Mouse (Mus musculus) cerebellum, adult 2 months (tissue): ENCODE results near the gene Ccz1. TPM values are rescaled to one million over a fixed set of nuclear protein-coding genes. Genes with fewer than 3 reads are reported as not detected.

Source experiments
- DNase-seq, 2 experiments: peaks; one replicate each; pipeline ENCODE4 v3.0.0; 2021
- H3K27ac ChIP-seq: fragments of 200-500 bp; 2 replicates; pipeline ENCODE4 v1.5.1; 2012; ENCODE audit warnings: low read length, control low read depth, inconsistent platforms; ENCODE audit not compliant: insufficient read depth
- H3K27me3 ChIP-seq: fragments of 200-500 bp; 2 replicates; pipeline ENCODE4 v1.6.1; 2012; ENCODE audit warnings: inconsistent platforms, mild to moderate bottlenecking, low read length, moderate library complexity; ENCODE audit not compliant: control insufficient read depth, insufficient read depth
- H3K4me1 ChIP-seq: fragments of 200-500 bp; 2 replicates; pipeline ENCODE4 v1.6.1; 2011; ENCODE audit warnings: low read length; ENCODE audit not compliant: control insufficient read depth, insufficient read depth
- H3K4me3 ChIP-seq: fragments of 200-500 bp; replicated peaks from 2 replicates; pipeline ENCODE3; 2011; ENCODE audit warnings: mild to moderate bottlenecking, low read depth, low read length, control low read depth; ENCODE audit not compliant: insufficient read depth
- CTCF ChIP-seq: fragments of 200-500 bp; IDR thresholded peaks from 2 replicates; pipeline ENCODE4 v1.5.1; 2011; ENCODE audit warnings: low read depth, mild to moderate bottlenecking, control low read depth, low read length, moderate library complexity, borderline replicate concordance; ENCODE audit not compliant: insufficient read depth
- POLR2A ChIP-seq: fragments of 200-500 bp; IDR thresholded peaks from 2 replicates; pipeline ENCODE4 v1.6.1; 2011; ENCODE audit warnings: low read length, control low read depth, borderline replicate concordance; ENCODE audit not compliant: insufficient read depth
- WGBS: fragments of 180-500 bp; shearing (Covaris S2); methylation state at CpG from one replicate; pipeline ENCODE4 v1.1.7; 2018; 5-methylcytosine and 5-hydroxymethylcytosine counted together
- polyA plus RNA-seq: library from polyadenylated mRNA; depleted of rRNA; stranded (reverse); fragments of >200 nt; gene quantifications from 2 replicates; pipeline ENCODE4 v1.2.3, GENCODE M21; 2012; rRNA removed

Gene Ccz1
- polyA plus RNA-seq, 1 experiment, result 45.6 TPM

DNA sequence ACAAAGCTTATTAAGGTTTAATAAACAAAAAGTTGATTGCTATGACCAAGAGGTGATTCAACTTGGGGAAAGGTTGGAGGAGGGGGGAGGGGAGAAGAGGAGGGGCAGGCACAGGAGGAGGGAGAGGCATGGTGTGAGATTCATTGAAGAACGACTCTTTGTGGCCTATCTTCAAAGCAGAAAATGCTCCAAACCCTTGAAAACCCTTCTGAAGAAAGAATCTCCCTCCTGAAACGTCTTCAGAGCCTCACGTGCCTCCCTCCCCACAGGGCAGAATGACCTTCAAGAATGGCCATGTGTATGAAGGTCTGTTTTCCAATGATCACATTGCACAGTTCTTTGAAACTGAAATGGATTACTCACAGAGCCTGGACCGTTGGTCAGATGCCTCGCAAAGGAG, 64.7 kb downstream of the Ccz1 start:
- H3K27ac ChIP-seq, result no peak overlapping the region
- 36% methylated on average over 5 of the region's 5 CpGs for WGBS
- H3K4me3 ChIP-seq, result no peak overlapping the region
- TF ChIP-seq POLR2A (no peak), CTCF (no peak)
- no peak for DNase-seq
- no peaks in the 10 kb centered on the region for H3K4me1 ChIP-seq
- H3K27me3 ChIP-seq, result no peaks in the 10 kb centered on the region

GRCm38 (mm10) chr5:143948361-143948760, 66.3 kb downstream of the Ccz1 start:
- no peak overlapping the region for H3K4me3 ChIP-seq
- H3K27me3 ChIP-seq, result no peaks in the 10 kb centered on the region
- no peak for DNase-seq
- TF ChIP-seq CTCF (no peak), POLR2A (no peak)
- no peak overlapping the region for H3K27ac ChIP-seq
- 88% methylated on average over 12 of the region's 12 CpGs for WGBS
- H3K4me1 ChIP-seq, result no peaks in the 10 kb centered on the region

- no peaks in the 10 kb centered on the region for H3K27me3 ChIP-seq
- H3K27ac ChIP-seq, result no peak overlapping the region
- WGBS, result 44% methylated on average over 14 of the region's 14 CpGs
- no peaks in the 10 kb centered on the region for H3K4me1 ChIP-seq
- TF ChIP-seq CTCF (no peak), POLR2A (no peak)
- no peak overlapping the region for H3K4me3 ChIP-seq
- DNase-seq, result no peak
Observed at GRCm38 (mm10) chr5:143943231-143944125, 71.2 kb downstream of the Ccz1 start.

GRCm38 (mm10) chr5:143941588-143941987, 73.1 kb downstream of the Ccz1 start:
- no peak overlapping the region for H3K27ac ChIP-seq
- no peaks in the 10 kb centered on the region for H3K4me1 ChIP-seq
- H3K27me3 ChIP-seq, result no peaks in the 10 kb centered on the region
- 21% methylated on average over 10 of the region's 10 CpGs for WGBS
- H3K4me3 ChIP-seq, result no peak overlapping the region
- TF ChIP-seq POLR2A, result no peak
- no peak for TF ChIP-seq CTCF
- DNase-seq, result no peak

Other genes starting within 250 kb of the Ccz1 start
- 40.5 and 40.9 TPM in 2 replicates for gene Eif2ak1, start 197.1 kb downstream of the Ccz1 start, polyA plus RNA-seq
- 0.29 and 0.44 TPM in 2 replicates for gene Ankrd61, start 117.2 kb downstream of the Ccz1 start, polyA plus RNA-seq
- 50.2 and 55.4 TPM in 2 replicates for gene Aimp2, start 105.0 kb downstream of the Ccz1 start, polyA plus RNA-seq
- 17.2 and 18.5 TPM in 2 replicates for gene Pms2, start 104.9 kb downstream of the Ccz1 start, polyA plus RNA-seq
- 3.3 and 3.4 TPM in 2 replicates for gene Gm42421, start 86.7 kb downstream of the Ccz1 start, polyA plus RNA-seq
- gene Rsph10b, start 81.8 kb downstream of the Ccz1 start, polyA plus RNA-seq, result 11.7 and 12.9 TPM in 2 replicates
- not detected in 2 replicates for gene Ocm, start 11.8 kb upstream of the Ccz1 start, polyA plus RNA-seq
- 37.9 and 38.8 TPM in 2 replicates for gene Lmtk2, start 85.6 kb upstream of the Ccz1 start, polyA plus RNA-seq
- 0.14 and 0.15 TPM in 2 replicates for gene Bhlha15, start 175.4 kb upstream of the Ccz1 start, polyA plus RNA-seq
- 164 and 182 TPM in 2 replicates for gene Tecpr1, start 208.7 kb upstream of the Ccz1 start, polyA plus RNA-seq
- 70.5 and 72.5 TPM in 2 replicates for gene Bri3, start 229.6 kb upstream of the Ccz1 start, polyA plus RNA-seq